Mouse (Mus musculus): ENCODE results near the gene Cdk5r2.

Cdk5r2 gene

DNA sequence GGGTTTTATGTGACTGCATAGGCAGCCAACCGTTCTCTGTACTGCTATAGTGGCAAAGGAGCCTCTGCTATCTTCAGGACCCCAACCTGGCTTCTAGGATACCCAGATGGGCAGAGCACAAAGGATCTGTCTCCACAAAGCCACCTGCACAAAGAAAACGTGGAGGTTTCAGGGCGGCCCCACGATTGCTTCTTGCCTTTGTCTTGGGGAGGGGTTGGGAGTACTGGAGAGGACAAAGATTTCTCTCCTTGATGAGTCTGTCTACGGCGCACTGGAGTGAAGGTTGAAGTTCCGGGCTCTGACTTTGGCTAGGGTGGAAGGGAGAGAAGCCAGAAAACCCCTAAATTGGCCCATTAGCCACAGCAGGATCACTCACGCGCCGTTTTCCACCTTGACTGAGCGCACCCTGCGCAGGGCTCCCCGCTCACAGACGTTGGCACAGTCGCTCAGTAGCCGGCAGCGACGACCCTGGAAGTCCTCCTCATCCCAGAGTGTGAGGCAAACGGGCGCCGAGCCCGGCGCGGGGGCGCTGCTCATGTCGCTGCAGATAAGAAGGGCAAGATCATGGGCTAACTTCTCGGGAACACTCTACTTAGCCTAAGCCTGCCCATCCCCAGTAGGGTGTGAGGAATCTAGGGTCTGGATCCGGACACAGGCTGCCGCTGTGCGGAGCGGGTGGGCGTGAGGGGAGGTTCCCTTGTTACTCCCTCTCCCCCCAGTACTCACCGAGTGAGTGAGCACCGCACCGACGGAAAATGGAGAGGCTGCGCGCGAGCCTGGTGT, 37.8 kb downstream of the Cdk5r2 start:
- no peak for DNase-seq (ENCODE audit: low spot score)

DNA sequence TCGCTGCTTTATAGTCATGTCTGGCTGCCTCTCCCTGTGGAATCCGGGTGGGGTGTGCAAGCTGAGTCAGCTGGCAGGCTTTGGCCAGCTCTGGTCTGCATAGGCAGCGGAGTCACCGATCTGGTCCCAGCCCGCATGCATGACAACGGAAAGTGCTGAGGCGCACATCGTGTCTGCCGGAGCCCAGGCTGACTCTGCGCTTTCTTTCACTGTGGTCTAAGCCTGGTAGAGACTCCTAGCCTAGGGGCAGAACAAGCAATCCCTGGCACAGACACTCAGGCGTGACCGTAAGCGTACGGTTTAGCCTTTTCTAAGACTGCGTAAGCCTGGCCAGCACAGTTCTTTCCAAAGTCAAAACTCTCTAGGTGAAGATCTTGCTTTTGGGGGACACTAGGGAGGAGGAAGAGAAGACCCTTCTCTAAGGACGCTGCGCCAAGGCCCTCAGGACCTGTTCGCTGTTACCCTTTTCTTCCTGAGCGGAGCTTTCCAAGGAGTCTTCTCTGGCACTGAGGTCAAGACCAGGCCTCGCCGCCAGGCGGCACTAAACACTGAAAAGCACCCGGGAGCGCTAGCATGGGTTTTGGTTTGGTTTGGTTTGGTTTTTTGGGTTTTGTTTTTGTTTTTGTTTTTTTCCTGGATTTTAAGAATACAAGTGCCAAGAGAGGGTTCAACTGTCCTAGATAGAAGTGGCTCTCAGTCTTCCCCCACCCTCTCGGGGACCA, 38.6 kb downstream of the Cdk5r2 start, which contains the start of gene Cryba2:
Gene Cryba2 (minus strand): TSS at position 10 of the 722 bp plus-strand sequence.
- no peak for DNase-seq (ENCODE audit: low spot score)

DNA sequence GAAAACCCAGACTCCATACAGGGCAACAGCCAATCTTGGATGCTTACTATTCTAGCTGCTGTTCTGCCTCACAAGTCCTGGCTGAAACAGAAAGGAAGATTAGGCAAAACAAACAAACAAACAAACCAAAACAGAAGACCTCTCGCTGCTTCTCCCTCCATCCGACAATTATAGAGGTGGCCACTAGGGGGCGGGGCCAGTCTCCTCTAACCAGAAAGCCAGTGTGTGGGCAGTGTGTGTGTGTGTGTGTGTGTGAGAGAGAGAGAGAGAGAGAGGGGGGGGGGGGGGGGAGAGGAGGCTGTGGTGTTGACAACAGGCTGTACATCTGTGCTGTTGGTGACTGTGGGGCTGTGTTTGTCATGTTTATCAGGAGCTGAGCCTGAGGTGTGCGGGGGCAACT, 40.2 kb downstream of the Cdk5r2 start:
- DNase-seq (ENCODE audit: low spot score): no peak

DNA sequence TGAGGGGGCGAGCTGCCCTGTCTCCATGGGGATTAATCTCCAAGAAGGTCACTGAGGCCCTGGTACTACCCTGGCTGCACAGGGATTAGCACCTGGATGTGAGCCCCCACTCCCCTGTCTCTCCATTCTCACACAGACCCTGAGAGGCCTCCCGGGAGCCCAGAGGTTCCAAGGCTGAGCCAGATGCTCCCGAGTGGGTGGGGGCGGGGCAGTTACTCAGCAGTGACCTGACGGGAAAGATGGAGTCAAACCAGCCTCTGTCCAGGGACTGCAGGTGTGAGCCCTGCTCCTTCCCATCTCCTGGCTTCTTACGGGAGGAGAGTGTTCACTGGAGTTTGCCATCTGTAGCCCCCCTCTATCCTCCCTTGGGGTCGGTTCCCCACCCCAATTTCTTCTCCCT, 43.2 kb downstream of the Cdk5r2 start:
- no peak for DNase-seq (ENCODE audit: low spot score)

DNA sequence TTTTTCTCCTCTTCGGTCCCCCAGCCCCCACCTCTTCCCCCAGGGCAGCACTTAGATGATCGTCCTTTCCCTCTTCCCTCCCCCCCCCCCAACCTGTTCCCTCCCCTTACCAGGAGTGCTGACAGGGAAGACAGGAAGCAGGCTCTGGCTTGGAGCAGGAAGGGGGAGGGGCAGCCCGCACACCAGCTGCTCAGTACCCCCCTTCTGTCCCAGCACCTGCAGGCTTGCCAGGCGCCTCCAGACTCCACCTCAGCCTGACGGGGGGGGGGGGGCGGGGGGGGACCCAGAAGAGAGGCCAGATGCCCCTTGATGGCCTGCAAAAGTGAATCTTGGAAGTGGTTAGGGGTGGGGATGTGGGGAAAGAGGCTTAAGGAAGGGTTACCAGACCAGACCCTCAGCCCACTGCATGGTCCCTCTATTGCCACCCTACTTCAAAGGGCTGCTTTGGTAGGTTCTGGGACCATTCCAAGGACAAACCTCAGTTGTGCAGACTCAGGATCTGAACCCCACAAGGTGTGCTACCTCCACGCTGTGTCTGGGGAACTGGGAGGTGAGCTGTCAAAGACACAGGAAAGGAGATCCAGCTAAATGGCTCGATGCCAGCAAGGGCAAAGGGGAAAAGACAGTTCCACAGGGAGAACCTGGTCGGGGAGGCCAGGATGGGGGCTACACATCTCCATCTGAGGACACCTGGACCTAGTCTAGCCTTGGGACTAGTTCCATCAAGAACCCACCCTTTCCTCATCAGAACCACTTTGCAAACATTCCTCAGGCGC, 44.1 kb downstream of the Cdk5r2 start:
- DNase-seq (ENCODE audit: low spot score): no peak

DNA sequence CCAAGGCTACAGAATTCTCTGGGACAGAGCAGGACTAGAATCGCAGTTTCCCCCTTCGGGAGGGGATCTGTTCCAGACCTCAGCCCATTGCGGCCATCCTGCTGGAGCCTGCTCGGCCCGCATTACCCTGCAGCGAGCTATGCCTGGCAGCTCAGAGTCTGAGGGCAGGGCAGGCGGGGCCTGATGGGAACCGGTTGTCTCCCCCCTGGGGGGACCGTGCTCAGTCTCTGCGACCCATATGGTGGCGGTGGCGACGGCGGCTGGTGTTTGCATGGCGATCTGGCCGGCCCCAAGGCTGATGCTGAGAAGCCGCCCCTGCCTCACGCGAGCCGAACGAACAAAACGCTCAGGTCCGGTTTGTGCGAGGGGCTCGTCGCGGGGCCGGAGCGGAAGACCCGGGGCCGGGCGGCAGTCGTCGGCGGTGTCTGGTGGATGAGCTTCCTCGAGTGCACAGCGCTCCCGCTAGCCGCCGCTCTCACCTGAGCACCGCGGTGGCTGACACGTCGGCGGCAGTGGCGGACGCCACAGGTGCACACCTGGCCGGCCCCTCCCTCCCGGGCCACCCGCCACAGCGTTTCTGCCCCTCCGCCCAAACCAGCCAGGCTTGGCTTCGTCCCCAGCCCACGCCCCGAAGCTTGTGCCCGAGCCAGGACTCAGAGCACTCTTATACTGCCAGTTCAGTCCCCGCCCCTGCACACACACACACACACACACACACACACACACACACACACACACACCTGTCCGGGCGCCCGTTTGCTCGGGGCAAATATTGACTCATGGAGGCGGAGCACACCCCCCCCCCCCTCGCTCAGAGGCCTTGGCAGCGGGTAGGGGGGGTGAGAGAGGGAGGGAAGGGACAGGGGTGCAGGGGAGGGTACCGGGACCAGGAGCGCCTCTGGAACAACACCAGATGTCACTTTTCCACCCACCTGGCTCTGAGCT, 45.9 kb downstream of the Cdk5r2 start:
- DNase-seq (ENCODE audit: low spot score): no peak

DNA sequence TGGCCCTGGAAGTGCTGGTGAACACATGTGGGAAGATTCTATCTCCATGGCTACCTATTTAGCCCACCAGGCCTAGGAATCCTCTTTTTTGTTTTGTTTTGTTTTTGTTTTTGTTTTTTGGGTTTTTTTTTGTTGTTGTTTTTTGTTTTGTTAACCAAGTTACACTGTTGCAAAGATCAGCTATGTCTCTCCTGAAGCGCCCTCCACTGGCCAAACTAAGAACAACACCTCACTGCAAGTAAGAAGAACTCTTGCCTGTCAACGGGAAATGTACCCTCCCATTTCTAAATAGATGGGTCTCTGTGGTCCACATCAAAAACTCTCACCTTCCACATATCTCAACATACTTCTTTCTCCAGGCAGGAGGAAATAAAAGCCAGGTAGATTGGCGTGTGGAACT, 47.0 kb downstream of the Cdk5r2 start:
- DNase-seq (ENCODE audit: low spot score): peak; percentile 48

DNA sequence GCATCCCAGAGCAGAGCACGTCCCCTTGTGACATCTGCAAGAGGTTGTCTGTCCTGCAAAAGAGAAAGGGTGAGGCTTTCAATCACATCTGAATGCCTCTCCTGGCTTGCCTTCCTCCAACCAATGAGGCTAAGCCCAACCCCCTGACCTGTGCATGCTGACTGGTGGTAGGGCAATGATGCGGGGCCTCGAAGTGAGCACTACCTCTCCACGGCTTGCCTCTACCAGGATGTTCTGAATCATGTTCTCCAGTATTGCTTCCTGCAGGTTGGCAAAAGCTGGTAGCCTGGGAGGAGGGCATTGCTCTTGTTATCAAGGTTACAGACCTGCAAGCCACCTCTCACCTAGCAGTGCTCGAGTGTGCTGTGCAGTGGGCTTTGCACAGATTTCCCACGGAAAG, 47.5 kb downstream of the Cdk5r2 start:
- DNase-seq (ENCODE audit: low spot score): no peak

Measured in layer of hippocampus, adult 9-10 months (tissue).